Mouse (Mus musculus): ENCODE measurements around the gene Rnf187. TPM values are rescaled to one million over a fixed set of nuclear protein-coding genes. Genes with fewer than 3 reads are reported as not detected.

Gene Rnf187
- polyA plus RNA-seq, 1 experiment, result 245 TPM

DNA sequence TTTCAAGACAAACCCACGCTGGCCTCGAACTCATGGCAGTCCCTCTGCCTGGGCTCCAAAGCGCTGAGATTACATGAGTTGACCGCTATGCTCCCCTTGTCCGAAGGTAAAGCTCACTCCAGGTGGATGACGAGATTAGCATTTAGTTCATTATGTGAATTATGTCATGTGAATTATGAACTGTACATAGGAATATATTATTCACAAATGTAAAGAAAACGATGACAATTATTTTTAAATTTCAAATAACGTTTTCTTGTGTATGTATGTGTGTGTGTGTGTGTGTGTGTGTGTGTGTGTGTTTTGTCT is 34.4 kb downstream of the Rnf187 start:
- Histone ChIP-seq H3K36me3 (ENCODE audit: control insufficient read depth, insufficient read depth) (peaks cover 8% of the 10 kb centered on the region), H3K79me2 (ENCODE audit: control insufficient read depth, insufficient read depth) (peaks cover 14% of the 10 kb centered on the region), H3K79me3 (ENCODE audit: low read depth) (no peaks in the 10 kb centered on the region), H3K4me3 (ENCODE audit: insufficient read depth, poor library complexity, severe bottlenecking) (peak overlapping the region; percentile 64), H3ac (ENCODE audit: control insufficient read depth, insufficient read length, low read depth) (peak overlapping the region; percentile 60), H3K27me3 (ENCODE audit: control insufficient read depth, insufficient read depth, insufficient read length) (no peaks in the 10 kb centered on the region)
- TF ChIP-seq USF1 (IDR thresholded peaks at IDR 0.05; ENCODE audit: low read depth) (no peak), MYOG (IDR thresholded peaks at IDR 0.05; ENCODE audit: control insufficient read depth, extremely low read depth, insufficient read length) (no peak), FOSL1 (IDR thresholded peaks at IDR 0.05; ENCODE audit: insufficient read depth, low read length, poor library complexity, severe bottlenecking) (no peak), MAX (IDR thresholded peaks at IDR 0.05) (no peak), CTCF (IDR thresholded peaks at IDR 0.05; ENCODE audit: control insufficient read depth, insufficient read depth, insufficient read length) (no peak), CEBPB (IDR thresholded peaks at IDR 0.05; ENCODE audit: low read depth) (no peak), MYOD1 (IDR thresholded peaks at IDR 0.05; ENCODE audit: control insufficient read depth, insufficient read length, low read depth) (no peak)

DNA sequence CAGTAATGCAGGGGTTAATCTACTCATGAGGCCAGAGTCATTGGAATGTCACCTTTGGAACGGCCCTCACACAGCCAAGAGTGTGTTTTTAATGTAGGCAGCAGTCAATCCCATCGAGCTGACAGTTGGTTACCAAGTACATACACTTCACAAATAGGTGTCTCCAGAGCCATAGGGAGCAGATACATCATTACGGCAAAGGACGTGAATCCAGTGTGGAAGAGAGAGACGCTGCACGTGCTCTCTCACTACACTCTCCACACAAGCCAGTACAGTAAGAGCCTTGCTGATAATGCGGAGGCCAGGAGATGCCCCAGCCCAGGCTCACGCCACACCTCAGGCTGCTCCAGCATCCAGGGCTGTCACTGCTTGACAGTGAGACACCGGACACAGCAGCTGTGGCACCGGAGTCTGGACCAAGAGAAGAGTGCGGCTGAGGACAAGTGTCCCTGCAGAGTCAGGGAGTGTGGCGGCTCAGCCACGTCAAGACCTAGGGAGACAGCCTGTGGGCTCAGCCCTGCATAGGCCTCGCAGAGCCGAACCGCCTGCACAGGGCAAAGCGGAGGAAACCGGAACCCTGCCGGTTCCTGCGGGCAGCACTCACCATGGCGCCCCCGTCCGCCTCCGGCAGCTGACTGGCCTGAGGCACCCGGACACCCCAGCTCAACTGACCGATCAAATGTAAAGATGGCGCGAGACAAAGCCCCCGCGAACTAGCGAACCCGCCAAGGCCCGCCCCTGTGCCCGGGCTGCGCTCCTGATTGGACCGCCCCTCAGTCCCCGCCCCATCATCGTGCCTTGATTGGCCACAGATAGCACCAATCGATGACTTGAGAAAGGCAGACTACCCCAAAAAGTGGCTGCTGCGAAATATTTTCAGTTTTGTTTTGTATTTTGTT is 35.0 kb downstream of the Rnf187 start, which contains the start of gene Zfp39:
Gene Zfp39, minus strand, starts transcription at position 715 of the 899 bp plus-strand sequence.
- Histone ChIP-seq H3K36me3 (ENCODE audit: control insufficient read depth, insufficient read depth) (peaks cover 13% of the 10 kb centered on the region), H3K27me3 (ENCODE audit: control insufficient read depth, insufficient read depth, insufficient read length) (no peaks in the 10 kb centered on the region), H3K79me2 (ENCODE audit: control insufficient read depth, insufficient read depth) (peaks cover 14% of the 10 kb centered on the region), H3K79me3 (ENCODE audit: low read depth) (no peaks in the 10 kb centered on the region), H3K4me3 (ENCODE audit: insufficient read depth, poor library complexity, severe bottlenecking) (peak within 1 kb of the TSS; percentile 64), H3ac (ENCODE audit: control insufficient read depth, insufficient read length, low read depth) (peak within 1 kb of the TSS; percentile 90)
- TF ChIP-seq USF1 (IDR thresholded peaks at IDR 0.05; ENCODE audit: low read depth) (no peak), CTCF (IDR thresholded peaks at IDR 0.05; ENCODE audit: control insufficient read depth, insufficient read depth, insufficient read length) (no peak), MYOD1 (IDR thresholded peaks at IDR 0.05; ENCODE audit: control insufficient read depth, insufficient read length, low read depth) (no peak), MYOG (IDR thresholded peaks at IDR 0.05; ENCODE audit: control insufficient read depth, extremely low read depth, insufficient read length) (no peak), MAX (IDR thresholded peaks at IDR 0.05) (no peak), FOSL1 (IDR thresholded peaks at IDR 0.05; ENCODE audit: insufficient read depth, low read length, poor library complexity, severe bottlenecking) (no peak), CEBPB (IDR thresholded peaks at IDR 0.05; ENCODE audit: low read depth) (no peak)

DNA sequence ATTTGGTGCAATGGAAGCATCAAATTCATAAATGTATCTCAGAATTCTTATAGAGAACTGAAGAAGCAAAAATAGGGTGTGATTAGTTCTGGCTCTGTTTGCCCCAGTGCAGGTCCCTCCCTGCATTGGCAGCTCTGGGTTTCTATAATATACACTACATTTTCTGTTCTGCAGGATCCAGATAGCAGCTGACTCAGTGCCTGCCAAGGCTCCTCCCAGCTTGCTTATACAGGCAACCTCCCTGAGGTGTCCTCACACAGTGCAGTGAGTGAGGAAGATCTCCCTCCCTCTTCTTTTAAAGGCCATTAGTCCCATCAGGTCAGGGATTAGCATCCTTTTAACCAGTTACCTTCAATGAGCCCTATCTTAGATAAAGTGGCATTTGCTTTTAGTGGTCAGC is 37.6 kb downstream of the Rnf187 start:
- TF ChIP-seq MYOD1 (IDR thresholded peaks at IDR 0.05; ENCODE audit: control insufficient read depth, insufficient read length, low read depth) (no peak), MYOG (IDR thresholded peaks at IDR 0.05; ENCODE audit: control insufficient read depth, extremely low read depth, insufficient read length) (no peak), USF1 (IDR thresholded peaks at IDR 0.05; ENCODE audit: low read depth) (no peak), MAX (IDR thresholded peaks at IDR 0.05) (no peak)
- Histone ChIP-seq H3K79me2 (ENCODE audit: control insufficient read depth, insufficient read depth) (peaks cover 14% of the 10 kb centered on the region), H3K36me3 (ENCODE audit: control insufficient read depth, insufficient read depth) (peaks cover 18% of the 10 kb centered on the region), H3K4me3 (ENCODE audit: insufficient read depth, poor library complexity, severe bottlenecking) (no peak overlapping the region), H3ac (ENCODE audit: control insufficient read depth, insufficient read length, low read depth) (no peak overlapping the region), H3K27me3 (ENCODE audit: control insufficient read depth, insufficient read depth, insufficient read length) (no peaks in the 10 kb centered on the region), H3K79me3 (ENCODE audit: low read depth) (no peaks in the 10 kb centered on the region)

DNA sequence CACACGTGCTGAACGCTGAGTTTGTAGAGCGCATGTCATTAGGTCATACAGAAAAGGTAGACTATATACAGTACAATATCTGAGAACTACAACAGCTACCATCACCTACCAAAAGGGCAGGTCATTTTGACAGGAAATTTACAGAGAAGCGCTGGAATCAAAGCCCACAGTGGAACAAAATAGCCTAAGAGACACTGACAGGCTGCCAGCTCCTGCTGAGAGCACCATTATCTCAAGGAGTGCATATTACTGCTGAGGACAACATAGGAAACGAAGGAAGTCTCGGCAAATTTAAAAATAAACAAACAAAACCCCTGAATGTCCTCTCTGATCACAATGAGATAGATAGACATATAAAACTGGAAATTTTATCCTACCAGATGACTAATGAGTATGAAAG is 41.2 kb downstream of the Rnf187 start:
- no peaks in the 10 kb centered on the region for H3K27me3 ChIP-seq (ENCODE audit: control insufficient read depth, insufficient read depth, insufficient read length)
- H3K79me3 ChIP-seq (ENCODE audit: low read depth), result no peaks in the 10 kb centered on the region
- no peak overlapping the region for H3ac ChIP-seq (ENCODE audit: control insufficient read depth, insufficient read length, low read depth)
- H3K4me3 ChIP-seq (ENCODE audit: insufficient read depth, poor library complexity, severe bottlenecking), result no peak overlapping the region
- H3K36me3 ChIP-seq (ENCODE audit: control insufficient read depth, insufficient read depth), result peaks cover 35% of the 10 kb centered on the region
- peaks cover under 1% of the 10 kb centered on the region for H3K79me2 ChIP-seq (ENCODE audit: control insufficient read depth, insufficient read depth)
- TF ChIP-seq USF1 (IDR thresholded peaks at IDR 0.05; ENCODE audit: low read depth) (no peak), CEBPB (IDR thresholded peaks at IDR 0.05; ENCODE audit: low read depth) (no peak), MYOD1 (IDR thresholded peaks at IDR 0.05; ENCODE audit: control insufficient read depth, insufficient read length, low read depth) (no peak), CTCF (IDR thresholded peaks at IDR 0.05; ENCODE audit: control insufficient read depth, insufficient read depth, insufficient read length) (no peak)

DNA sequence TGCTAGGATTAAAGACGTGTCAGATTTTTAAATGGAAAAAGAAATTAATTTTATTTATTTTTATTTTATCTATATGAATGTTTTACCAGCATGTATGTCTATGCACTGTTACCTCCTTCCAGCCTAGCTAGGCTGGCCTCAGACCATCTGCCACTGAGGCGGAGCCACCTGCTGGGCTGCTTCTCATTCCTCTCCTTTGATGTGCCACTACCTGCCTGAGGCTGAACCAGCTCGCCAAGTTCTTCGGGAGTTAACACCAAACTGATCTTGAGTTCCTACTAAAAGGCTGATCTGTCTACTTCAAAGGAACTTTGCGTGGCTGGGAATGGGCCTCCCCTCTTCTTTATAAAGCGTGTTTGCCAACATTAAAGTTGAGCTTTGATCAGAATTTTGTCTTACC is 44.3 kb downstream of the Rnf187 start:
- Histone ChIP-seq H3K27me3 (ENCODE audit: control insufficient read depth, insufficient read depth, insufficient read length) (no peaks in the 10 kb centered on the region), H3K79me3 (ENCODE audit: low read depth) (no peaks in the 10 kb centered on the region), H3K36me3 (ENCODE audit: control insufficient read depth, insufficient read depth) (peaks cover 53% of the 10 kb centered on the region), H3K4me3 (ENCODE audit: insufficient read depth, poor library complexity, severe bottlenecking) (no peak overlapping the region), H3ac (ENCODE audit: control insufficient read depth, insufficient read length, low read depth) (no peak overlapping the region), H3K79me2 (ENCODE audit: control insufficient read depth, insufficient read depth) (no peaks in the 10 kb centered on the region)
- TF ChIP-seq MAX (IDR thresholded peaks at IDR 0.05) (no peak), MYOG (IDR thresholded peaks at IDR 0.05; ENCODE audit: control insufficient read depth, extremely low read depth, insufficient read length) (no peak), USF1 (IDR thresholded peaks at IDR 0.05; ENCODE audit: low read depth) (no peak), CEBPB (IDR thresholded peaks at IDR 0.05; ENCODE audit: low read depth) (no peak), CTCF (IDR thresholded peaks at IDR 0.05; ENCODE audit: control insufficient read depth, insufficient read depth, insufficient read length) (no peak), FOSL1 (IDR thresholded peaks at IDR 0.05; ENCODE audit: insufficient read depth, low read length, poor library complexity, severe bottlenecking) (no peak), MYOD1 (IDR thresholded peaks at IDR 0.05; ENCODE audit: control insufficient read depth, insufficient read length, low read depth) (no peak)

DNA sequence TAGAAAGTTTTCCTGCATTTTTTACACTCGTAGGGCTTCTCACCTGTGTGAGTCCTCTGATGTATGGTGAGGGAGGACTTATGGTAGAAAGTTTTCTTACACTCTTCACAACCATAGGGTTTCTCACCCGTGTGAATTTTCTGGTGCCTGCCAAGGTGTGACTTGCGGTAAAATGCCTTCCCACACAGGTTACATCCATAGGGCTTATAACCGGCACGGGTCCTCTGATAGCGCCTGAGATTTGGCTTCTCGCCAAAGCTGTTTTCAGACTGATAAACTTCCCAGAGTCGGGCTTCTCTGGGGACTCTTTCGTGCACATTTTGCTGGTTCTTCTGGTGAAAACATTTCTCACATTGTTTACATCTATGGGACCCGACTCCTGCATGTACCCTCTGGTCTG is 48.2 kb downstream of the Rnf187 start:
- no peaks in the 10 kb centered on the region for H3K79me2 ChIP-seq (ENCODE audit: control insufficient read depth, insufficient read depth)
- H3ac ChIP-seq (ENCODE audit: control insufficient read depth, insufficient read length, low read depth), result no peak overlapping the region
- TF ChIP-seq MAX (IDR thresholded peaks at IDR 0.05) (no peak), USF1 (IDR thresholded peaks at IDR 0.05; ENCODE audit: low read depth) (no peak), FOSL1 (IDR thresholded peaks at IDR 0.05; ENCODE audit: insufficient read depth, low read length, poor library complexity, severe bottlenecking) (no peak), CTCF (IDR thresholded peaks at IDR 0.05; ENCODE audit: control insufficient read depth, insufficient read depth, insufficient read length) (no peak), MYOG (IDR thresholded peaks at IDR 0.05; ENCODE audit: control insufficient read depth, extremely low read depth, insufficient read length) (no peak)
- H3K79me3 ChIP-seq (ENCODE audit: low read depth), result no peaks in the 10 kb centered on the region
- peaks cover 40% of the 10 kb centered on the region for H3K36me3 ChIP-seq (ENCODE audit: control insufficient read depth, insufficient read depth)
- H3K4me3 ChIP-seq (ENCODE audit: insufficient read depth, poor library complexity, severe bottlenecking), result no peak overlapping the region
- H3K27me3 ChIP-seq (ENCODE audit: control insufficient read depth, insufficient read depth, insufficient read length), result no peaks in the 10 kb centered on the region

All from C2C12 (cell line).